Mouse (Mus musculus) E14TG2a.4 (cell line): Measurements from ENCODE around the gene Gpr15.

Experiments
- H3K27me3 ChIP-seq: 2 replicates; pipeline ENCODE4 v1.6.1; 2014; ENCODE audit warnings: low read length, control low read depth; ENCODE audit not compliant: insufficient read depth
- H3K36me3 ChIP-seq: 2 replicates; pipeline ENCODE4 v1.6.1; 2014; ENCODE audit warnings: low read length, control low read depth; ENCODE audit not compliant: insufficient read depth
- H3K4me1 ChIP-seq: replicated peaks from 2 replicates; pipeline ENCODE4 v1.6.1; 2014; ENCODE audit warnings: low read depth, low read length, control low read depth
- H3K4me3 ChIP-seq: replicated peaks from 2 replicates; pipeline ENCODE4 v1.5.1; 2014; ENCODE audit warnings: mild to moderate bottlenecking, low read length
- H3K9me3 ChIP-seq: 2 replicates; pipeline ENCODE4 v1.6.1; 2014; ENCODE audit warnings: low read length, control low read depth
- CTCF ChIP-seq: conservative IDR thresholded peaks from 2 replicates; pipeline ENCODE4 v1.5.1; 2014; ENCODE audit warnings: low read length
- NANOG ChIP-seq: IDR thresholded peaks from 2 replicates; pipeline ENCODE4 v1.6.1; 2014; ENCODE audit warnings: borderline replicate concordance, low read length, mixed read lengths
- POU5F1 ChIP-seq: IDR thresholded peaks from 2 replicates; pipeline ENCODE4 v1.6.1; 2014; ENCODE audit warnings: low read length, borderline replicate concordance

Gene Gpr15

GRCm38 (mm10) chr16:58707276-58707905 lies 11.5 kb downstream of the Gpr15 start:
- Histone ChIP-seq H3K4me1 (no peaks in the 10 kb centered on the region), H3K27me3 (no peaks in the 10 kb centered on the region; the same call in 1 of the 2 replicates), H3K9me3 (no peaks in the 10 kb centered on the region), H3K4me3 (no peak overlapping the region), H3K36me3 (no peaks in the 10 kb centered on the region)
- no peak for TF ChIP-seq CTCF
- no peak for TF ChIP-seq POU5F1
- TF ChIP-seq NANOG = no peak

GRCm38 (mm10) chr16:58704999-58705398 lies 13.9 kb downstream of the Gpr15 start:
- Histone ChIP-seq H3K4me3 (no peak overlapping the region), H3K4me1 (no peaks in the 10 kb centered on the region), H3K36me3 (no peaks in the 10 kb centered on the region), H3K27me3 (no peaks in the 10 kb centered on the region; the same call in 1 of the 2 replicates), H3K9me3 (no peaks in the 10 kb centered on the region)
- TF ChIP-seq POU5F1 (no peak), CTCF (no peak), NANOG (no peak)

- Histone ChIP-seq H3K36me3 (no peaks in the 10 kb centered on the region), H3K27me3 (no peaks in the 10 kb centered on the region; the same call in 1 of the 2 replicates), H3K4me3 (no peak overlapping the region), H3K4me1 (no peaks in the 10 kb centered on the region), H3K9me3 (no peaks in the 10 kb centered on the region)
- TF ChIP-seq CTCF = no peak
- no peak for TF ChIP-seq NANOG
- no peak for TF ChIP-seq POU5F1
These were observed 15.3 kb downstream of the Gpr15 start for GRCm38 (mm10) chr16:58703382-58704124.

- Histone ChIP-seq H3K4me1 (no peaks in the 10 kb centered on the region), H3K4me3 (no peak overlapping the region), H3K36me3 (no peaks in the 10 kb centered on the region), H3K27me3 (no peaks in the 10 kb centered on the region; the same call in 1 of the 2 replicates), H3K9me3 (no peaks in the 10 kb centered on the region)
- TF ChIP-seq POU5F1 = no peak
- no peak for TF ChIP-seq CTCF
- TF ChIP-seq NANOG = no peak
These were observed 16.4 kb downstream of the Gpr15 start for GRCm38 (mm10) chr16:58702329-58702932.

- no peaks in the 10 kb centered on the region for H3K9me3 ChIP-seq
- H3K4me3 ChIP-seq = no peak overlapping the region
- TF ChIP-seq NANOG = no peak
- no peak for TF ChIP-seq POU5F1
- no peaks in the 10 kb centered on the region for H3K4me1 ChIP-seq
- no peaks in the 10 kb centered on the region for H3K36me3 ChIP-seq
- H3K27me3 ChIP-seq = no peaks in the 10 kb centered on the region; the same call in 1 of the 2 replicates
These were observed 17.1 kb downstream of the Gpr15 start for GRCm38 (mm10) chr16:58701779-58702178.

GRCm38 (mm10) chr16:58700816-58701424 lies 17.9 kb downstream of the Gpr15 start:
- Histone ChIP-seq H3K4me1 (no peaks in the 10 kb centered on the region), H3K9me3 (no peaks in the 10 kb centered on the region), H3K27me3 (no peaks in the 10 kb centered on the region; the same call in 1 of the 2 replicates), H3K4me3 (no peak overlapping the region), H3K36me3 (no peaks in the 10 kb centered on the region)
- no peak for TF ChIP-seq NANOG
- no peak for TF ChIP-seq CTCF
- TF ChIP-seq POU5F1 = no peak

- Histone ChIP-seq H3K9me3 (no peaks in the 10 kb centered on the region), H3K27me3 (no peaks in the 10 kb centered on the region; the same call in 1 of the 2 replicates), H3K4me3 (no peak overlapping the region), H3K36me3 (no peaks in the 10 kb centered on the region), H3K4me1 (no peaks in the 10 kb centered on the region)
- TF ChIP-seq NANOG (no peak), POU5F1 (no peak), CTCF (no peak)
These were observed 18.7 kb downstream of the Gpr15 start for GRCm38 (mm10) chr16:58700174-58700573.

- H3K27me3 ChIP-seq = no peaks in the 10 kb centered on the region
- no peak for TF ChIP-seq CTCF
- TF ChIP-seq NANOG = no peak
- H3K4me3 ChIP-seq = no peak overlapping the region
- no peaks in the 10 kb centered on the region for H3K36me3 ChIP-seq
- H3K4me1 ChIP-seq = no peaks in the 10 kb centered on the region
- H3K9me3 ChIP-seq = no peaks in the 10 kb centered on the region
These were observed 21.6 kb downstream of the Gpr15 start for GRCm38 (mm10) chr16:58697261-58697660.
